Mouse (Mus musculus): ENCODE data around the gene Col5a3.

Col5a3 gene

DNA sequence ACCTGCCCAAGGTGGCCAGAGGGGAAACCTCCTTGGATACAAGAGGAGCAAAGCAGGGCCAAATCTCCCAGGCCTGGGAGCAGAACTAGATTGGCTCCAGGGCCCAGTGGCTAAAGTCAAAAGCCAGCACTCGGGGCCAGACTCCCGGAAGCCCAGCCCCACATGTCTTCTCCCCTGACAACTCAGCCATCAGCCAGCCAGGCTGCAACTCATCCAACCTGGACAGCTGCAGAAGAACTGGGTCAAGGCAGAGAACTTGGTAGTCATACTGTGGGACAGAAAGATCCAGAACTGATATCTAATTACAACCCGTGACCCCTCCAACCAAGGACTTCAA is 9.7 kb downstream of the Col5a3 start:
- no peak for DNase-seq (ENCODE audit: low spot score)

DNA sequence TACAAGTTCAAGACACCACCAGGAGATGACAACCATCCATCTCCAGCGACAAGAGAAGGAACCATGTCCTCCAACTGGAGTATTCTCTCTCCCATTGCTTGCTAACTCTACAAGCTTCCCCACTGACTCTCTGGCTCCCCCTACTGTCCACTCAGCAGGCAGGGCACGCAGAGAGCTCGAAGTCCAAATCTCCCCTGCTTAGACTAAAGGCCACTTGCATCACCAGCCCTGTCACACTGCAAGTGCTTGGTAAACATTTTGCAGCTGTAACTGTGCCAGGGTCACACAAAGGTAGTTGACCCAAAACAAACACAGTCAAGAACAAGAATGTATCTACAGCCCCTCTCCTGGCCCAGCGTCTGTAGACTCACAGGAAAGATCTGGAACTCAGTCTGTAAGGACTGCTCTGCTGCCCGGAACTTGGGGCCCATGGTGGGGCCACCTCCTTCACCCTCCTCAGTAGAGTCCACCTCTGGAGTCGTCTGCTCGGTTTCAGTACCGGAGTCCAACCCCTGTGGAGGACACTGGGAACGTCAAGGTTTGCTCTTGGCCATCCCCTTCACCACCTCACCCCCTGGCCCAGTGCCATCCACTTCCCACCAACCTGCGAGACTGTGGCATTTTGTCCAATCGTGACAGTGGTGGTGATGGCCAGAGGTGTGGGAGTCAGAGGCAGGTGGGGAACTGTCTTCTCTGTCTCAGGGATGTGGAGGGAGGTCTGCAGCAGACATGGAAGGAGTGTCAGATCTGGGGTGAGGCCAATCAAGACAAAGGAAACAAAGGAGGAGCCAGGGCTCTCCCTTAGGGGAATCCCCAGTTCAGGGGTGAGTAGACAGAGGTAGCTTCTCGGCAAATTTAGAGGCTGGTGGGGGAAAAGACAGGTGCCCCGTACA is 10.4 kb downstream of the Col5a3 start:
- no peak for DNase-seq (ENCODE audit: low spot score)

DNA sequence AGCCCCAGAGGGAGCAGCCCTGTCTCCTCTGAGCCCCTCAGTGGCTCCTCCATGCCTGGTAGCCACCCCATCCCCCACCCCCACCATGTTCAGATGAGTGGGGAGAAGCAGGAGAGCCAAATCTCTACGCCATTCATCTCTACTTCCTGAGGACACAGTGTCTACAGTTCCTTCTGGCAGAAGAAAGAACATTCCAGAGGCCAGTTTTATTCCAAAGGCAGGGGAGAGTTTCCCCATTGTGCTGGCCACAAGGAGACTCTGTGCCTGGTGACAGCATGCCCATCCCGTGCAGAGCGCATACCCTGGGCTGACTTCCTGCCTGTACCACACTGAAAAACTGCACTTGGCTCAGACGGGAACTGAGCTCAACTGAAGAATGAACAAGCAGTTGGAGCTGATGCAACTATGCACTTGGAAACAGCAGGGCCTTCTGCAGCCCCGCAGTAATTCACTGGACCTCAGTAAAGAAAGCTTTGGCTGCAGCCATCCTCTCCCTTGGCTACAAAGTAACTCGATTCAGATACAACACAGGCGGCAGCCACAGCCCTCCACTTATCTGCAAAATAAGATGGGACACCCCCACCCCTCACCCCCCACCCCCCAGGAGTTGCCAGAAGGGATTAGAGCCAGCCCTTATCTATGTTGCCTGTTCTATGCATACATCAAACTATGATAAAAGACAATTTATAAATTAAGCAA is 20.6 kb downstream of the Col5a3 start:
- DNase-seq (ENCODE audit: low spot score) = no peak

DNA sequence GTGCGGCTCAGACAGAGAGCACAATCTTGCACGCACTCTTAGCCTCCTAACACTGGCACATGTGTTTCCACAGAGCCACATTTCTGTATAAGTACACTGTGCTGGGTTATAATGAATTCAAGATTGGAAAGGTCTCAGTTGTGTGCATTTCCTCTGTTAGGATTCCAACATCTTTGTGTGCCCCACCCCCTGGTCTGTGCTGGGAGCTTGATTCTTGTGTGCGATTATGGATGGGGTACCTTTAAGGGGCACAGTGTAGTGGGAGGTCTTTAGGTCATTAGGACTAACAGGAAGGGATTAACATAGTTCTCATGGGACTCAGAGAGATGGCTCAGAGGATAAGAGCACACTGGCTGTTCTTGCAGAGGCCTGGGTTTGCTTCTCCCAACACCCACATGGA is 24.5 kb downstream of the Col5a3 start:
- no peak for DNase-seq (ENCODE audit: low spot score)

DNA sequence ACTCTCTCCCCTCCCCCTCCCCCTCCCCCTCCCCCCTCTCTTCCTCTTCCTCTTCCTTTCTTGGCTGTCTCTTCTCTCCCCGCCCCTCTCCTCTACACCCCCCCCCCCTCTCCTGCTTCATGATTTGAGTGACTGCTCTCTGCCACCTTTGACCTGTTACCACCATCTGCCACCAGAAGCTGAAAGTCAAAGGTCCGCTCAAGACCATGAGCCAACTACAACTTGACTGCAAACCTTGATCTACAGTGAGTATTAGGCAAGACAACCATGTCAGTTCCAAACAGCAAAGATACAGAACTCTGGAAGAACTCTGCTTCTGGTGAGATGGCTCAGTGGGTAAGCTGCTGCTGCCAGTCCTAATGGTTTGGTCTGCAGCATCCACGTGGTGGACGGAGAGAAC is 25.2 kb downstream of the Col5a3 start:
- no peak for DNase-seq (ENCODE audit: low spot score)

DNA sequence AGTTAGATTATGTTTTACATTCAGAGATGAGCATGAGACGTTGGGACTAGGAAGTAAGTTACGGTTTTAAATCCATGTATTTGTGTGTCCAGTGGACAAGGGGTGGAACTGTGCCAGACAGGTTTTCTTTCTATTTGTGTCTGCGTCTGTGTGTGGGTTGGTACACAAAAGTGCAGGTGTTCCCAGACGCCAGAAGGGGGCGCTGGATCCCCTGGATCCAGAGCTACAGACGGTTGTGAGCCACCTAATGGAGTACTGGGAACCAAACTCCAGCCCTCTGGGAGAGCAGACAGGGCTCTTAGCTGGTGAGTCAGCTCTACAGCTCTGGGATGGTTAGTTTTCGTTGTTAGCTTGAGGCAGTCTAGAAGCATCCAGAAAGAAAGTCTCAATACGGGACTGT is 26.9 kb downstream of the Col5a3 start:
- no peak for DNase-seq (ENCODE audit: low spot score)

DNA sequence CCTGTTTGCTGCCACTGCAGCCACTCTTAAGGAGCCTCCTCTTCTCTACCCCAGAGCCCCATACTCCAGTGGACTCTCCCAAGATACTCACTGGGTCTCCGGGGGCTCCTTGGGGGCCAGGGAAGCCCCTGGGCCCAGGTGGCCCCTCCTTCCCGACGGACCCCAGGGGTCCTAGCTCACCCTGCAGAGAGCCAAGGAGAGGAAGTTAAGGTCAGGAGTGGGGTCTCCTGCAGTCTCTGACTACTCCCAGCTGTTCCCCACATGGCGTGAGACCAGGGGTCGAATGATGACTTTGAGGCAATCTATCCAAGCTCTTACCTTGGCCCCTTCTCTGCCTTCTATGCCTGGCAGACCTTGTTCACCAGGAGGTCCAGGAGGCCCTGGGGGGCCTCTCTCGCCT is 29.8 kb downstream of the Col5a3 start:
- no peak for DNase-seq (ENCODE audit: low spot score)

DNA sequence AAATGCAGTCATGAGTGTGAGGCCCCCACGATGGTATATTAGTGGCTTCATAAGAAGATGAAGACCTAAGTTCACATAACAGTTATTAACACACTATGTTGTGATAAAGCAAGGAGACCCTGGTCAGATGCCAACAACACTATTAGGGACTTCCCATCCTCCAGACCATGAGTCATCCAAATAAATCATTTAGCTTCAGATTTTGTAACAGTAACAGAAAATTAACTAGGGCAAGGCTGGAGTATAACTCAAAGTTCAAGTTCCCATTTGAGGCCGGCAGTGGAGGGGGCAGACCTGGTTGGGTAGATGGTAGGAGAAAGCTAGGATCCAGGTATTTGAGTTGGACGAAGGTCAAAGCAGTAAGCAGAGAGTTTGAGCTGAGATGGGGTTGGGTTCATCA is 33.6 kb downstream of the Col5a3 start:
- DNase-seq (ENCODE audit: low spot score) = no peak

DNA sequence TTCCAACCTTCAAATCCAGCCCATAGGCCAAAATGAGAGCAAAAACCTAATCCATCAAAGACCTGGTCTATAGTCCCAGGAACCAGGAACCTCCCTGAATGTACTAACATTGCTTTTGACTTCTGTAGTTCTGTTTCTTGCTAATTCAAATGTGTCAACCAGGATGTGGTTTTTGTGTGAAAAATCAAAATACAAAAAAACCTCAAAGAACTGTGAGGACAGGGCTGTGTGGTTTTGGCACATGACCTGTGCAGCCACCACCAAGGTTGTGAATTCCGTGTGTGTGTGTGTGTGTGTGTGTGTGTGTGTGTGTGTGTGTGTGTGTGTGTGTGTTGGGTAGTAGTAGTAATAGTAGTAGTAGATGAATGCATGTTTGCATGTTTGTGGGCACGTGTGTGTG is 49.6 kb downstream of the Col5a3 start:
- DNase-seq (ENCODE audit: low spot score) = no peak

DNA sequence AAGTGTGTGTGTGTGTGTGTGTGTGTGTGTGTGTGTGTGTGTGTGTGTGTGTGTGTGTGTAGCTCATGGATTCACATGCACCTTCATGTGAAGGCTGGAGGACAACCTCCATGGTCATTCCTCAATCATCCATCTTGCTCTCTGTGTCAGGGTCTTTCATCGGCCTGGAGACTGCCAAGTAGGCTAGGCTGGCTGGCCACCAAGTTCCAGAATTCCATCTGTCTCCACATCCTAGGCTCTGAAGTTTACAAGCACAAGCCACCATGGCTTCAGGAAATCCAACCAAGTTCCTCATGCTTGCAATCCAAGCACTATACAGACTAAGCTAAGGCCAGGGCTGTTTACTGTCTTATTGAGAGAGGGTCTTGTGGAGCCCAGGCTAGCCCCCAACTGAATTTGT is 51.8 kb downstream of the Col5a3 start:
- DNase-seq (ENCODE audit: low spot score) = no peak

DNA sequence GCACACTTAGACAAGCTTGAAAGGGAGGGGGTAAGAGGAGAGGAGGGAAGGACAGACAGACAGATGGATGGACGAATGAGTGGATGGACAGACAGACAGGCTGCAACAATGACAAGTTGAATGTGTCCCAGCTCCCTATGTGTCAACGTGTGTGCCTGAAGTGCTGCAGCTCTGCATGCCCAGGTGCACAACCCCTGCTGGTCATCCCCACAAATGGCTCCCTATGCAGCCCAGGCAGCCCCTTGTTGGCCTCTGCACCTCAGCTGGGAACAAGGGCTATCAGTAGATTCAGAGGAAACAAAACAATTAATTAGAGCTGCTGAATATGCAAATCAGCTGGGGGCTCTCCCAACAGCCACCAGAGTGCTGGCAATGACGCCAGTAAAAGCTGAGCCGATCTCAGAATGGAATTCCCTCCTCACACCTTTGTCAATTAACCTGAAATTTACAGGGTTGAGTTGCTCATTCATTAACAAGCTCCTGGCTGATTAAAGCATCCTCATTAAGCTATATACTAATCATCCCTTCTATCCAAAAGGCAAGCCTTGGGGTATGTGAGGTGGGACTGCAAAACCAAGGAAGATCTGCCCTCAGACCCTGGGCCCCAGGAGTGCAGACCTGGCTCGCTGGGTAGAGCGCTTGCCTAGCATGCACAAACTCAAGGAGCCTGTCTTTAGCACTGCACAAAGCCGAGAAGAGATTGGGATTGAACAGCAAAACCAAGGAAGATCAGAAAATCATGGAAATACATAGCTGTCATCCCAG is 52.5 kb downstream of the Col5a3 start:
- no peak for DNase-seq (ENCODE audit: low spot score)

DNA sequence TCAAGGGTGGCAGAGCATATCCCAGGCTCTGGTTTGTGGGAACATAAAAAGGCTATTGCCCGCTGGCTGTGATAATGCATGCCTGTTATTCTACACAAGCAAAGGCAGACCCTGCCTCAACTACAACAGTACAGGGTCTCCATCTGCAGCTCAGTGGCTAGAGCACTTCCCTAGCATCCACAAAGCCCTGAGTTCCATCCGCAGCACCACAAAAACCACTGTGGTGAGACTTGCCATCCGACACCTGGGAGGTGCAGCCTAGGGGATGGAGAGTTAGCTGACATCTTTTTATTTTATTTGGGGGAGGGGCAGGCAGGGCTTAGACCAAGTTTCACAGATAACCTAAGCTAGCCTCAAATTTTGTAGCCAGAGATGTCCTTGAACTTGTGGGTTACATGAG is 53.5 kb downstream of the Col5a3 start:
- DNase-seq (ENCODE audit: low spot score) = no peak

DNA sequence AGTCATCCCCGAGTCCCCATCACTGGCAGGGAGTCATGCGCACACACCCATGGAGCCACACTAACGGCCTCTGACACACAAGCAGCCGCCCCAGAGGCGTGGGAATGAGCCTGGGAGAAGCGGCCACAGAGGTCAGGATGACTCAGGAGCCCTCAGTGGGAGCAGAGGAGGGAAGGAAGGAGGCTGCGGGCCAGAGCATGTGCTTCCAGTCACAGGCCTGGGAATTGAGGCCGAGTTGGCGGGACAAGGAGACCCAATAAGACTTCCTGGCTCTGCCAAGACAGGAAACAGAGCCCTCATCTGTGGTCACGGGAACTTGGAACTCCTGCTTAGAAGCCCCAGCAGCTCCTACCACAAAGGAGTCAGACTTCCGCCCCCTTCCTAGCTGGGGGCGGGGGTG is 54.1 kb downstream of the Col5a3 start:
- no peak for DNase-seq (ENCODE audit: low spot score)

DNA sequence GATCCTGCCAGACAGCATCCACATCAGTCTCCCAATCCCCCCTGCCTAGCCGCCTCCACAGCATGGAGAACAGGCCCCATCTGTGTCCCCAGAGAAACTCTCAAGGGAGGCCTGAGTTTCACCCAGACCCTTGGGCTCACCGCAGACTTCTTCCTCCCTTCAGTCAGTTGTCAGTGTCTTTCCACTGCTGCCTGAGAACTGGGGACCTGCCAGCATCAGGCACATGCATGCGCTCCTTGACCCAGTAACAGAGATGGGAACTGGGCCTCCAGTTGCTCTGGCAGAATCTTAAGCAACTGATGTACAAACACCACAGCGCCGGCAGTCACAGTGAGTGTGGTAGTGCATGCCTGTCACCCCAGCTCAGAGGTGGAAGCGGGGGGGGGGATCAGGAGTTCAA is 56.0 kb downstream of the Col5a3 start:
- no peak for DNase-seq (ENCODE audit: low spot score)

DNA sequence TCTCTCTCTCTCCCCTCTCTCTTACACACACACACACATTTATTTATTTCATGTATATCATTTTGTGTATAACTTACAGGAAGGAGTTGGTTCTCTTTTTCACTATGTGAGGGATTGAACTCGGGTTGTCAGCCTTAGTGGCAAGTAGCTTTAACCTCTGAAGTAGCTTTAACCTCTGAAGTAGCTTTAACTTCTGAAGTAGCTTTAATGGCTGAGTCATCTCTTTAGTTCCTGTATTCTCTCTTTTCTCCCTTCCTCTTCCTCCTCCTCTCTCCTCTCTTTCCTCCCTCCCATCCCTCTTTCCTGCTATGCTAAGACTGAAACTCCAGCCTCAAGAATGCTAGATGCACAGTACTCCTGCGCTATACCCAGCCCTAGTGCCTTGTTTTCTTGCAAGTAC is 56.6 kb downstream of the Col5a3 start:
- DNase-seq (ENCODE audit: low spot score) = no peak

DNA sequence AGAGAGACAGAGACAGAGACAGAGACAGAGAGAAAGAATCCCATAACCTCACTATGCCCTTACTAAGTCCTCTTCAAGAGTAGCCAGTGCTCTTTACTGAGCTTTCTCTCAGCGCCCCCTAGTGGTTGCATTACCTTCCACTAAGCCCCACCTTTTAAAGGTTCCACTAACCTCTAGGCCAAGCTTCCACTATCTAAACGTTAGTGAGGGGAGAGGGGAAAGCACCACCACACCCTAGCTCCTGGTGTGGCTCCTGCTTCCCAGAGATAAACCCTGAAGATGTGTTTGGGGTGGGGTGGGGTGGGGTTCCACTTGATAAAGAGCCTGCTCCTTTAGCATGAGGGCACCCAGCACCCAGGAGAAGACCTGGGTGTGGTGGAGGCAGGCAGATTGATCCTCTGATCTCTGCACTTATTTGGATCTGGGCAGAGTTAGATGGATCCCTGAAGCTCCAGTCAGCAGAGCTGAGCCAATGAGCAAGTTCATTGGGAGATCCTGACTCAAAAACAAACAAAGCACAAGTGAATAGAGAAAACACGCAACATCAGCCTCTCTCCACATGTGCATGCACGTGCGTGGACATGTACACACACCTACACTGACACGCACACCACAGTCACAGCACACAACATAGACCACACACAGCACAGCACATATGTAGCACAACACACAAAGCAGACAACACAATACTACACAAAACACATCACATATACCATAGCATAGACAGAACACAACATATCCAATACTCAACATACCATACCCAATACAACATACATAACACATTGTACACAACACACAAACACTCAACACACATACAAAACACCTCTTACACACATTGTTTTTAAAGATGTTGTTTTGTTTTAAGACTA is 57.5 kb downstream of the Col5a3 start:
- DNase-seq (ENCODE audit: low spot score) = no peak

DNA sequence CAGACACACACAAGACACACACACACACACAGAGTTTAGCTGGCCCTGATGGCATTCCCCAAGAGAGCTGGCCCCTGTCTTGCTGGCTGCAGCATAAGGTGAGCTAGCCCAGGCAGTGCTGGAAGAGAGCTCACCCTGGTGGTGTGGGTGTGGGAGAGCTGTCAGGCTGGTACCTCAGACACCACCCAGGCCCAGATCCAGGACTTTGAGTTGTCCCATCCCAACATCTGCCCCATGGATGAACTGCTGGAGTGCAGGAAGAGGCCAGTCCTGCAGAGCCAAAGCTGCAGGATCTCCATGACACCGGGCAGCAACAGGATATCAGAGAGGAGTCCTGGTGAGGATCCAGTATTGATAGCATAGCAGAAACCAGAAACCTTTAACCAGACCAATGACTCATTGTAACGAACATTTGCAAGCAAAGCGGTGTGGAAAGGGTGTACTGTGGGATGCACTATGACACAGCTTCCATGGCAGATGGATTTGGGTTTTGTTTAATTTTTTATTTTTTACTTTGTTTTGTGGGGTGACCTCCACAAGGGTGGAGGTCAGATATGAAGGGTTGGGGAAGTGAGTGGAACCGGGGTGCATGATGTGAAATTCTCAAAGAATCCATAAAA is 58.7 kb downstream of the Col5a3 start:
- DNase-seq (ENCODE audit: low spot score) = no peak

DNA sequence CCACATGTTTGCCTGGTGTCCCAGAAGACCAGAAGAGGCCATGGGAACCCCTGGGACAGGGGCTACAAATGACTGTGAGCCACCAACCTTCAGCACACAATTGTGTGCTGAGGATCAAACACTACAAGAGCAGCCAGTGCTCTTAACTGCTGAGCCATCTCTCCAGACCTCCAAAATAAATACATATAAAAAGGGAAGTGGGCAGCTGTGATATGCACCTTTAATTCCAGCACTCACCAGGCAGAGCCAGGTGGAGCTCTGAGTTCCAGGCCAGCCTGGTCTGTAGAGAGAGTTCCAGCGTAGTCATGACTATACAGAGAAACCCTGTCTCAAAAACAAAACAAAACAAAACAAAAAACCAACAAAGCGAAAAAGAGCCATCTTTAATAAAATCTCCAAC is 60.5 kb downstream of the Col5a3 start:
- no peak for DNase-seq (ENCODE audit: low spot score)

DNA sequence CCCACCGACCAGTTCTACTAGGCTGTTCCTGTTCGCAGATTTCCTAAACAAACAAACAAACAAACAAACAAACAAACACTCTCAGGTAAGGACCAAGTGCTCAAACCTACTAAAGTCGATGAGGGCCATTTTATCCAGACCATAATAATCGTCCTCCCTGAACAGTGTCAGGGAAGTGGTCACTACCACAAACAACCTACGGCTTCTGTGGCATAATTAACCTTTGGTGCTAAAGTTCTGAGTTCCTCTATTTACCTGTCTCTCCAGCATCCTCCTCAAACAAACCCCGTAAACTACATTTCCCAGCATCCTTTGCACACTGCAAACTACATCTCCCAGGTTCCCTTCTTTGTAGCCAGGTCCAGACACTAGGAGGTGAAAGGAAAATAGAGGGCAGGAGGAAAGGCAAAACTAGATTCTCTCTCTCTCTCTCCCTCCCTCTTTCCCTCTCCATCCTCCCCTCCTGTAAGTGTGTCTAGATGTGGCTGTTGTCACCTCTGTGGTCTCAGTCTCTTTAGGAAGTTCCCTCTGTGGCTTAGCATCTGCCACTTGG is 63.3 kb downstream of the Col5a3 start:
- DNase-seq (ENCODE audit: low spot score) = no peak

DNA sequence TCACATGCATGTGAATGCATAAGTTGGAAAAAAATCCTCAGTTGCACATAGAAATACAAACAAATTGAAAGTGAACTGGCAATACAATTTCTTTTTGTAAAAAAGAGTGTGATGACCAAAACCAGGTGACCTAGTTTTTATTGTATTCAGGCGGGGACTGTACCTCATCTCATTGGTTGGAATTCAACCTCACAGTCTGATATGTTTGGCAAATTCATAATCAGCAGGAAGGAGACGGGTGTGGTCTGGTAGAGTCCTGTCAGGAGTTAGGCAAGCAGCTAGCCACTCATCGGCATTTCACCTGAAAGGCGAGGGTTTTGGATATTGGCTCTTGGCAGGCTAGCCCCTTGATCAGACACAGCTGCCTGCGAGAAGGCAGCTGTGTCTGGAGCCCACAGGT is 65.7 kb downstream of the Col5a3 start:
- DNase-seq (ENCODE audit: low spot score) = no peak

DNA sequence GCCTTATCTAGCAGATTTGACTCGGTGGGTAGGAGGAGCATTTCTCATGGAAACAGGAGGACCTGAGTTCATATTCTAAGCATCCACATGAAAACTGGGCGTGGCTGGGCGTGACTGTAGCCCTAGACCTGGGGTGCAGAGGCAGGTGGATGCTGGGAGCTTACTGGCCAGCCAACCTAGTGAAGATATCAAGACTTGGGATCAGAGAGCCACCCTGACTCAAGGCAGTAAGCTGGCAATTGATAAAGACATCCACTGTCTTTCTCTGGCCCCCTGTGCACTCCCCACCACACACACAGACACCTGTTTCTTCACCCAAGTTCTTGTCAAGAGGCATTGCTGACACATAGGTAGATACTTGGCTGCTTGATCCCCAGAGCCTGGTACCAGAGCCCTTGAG is 66.3 kb downstream of the Col5a3 start:
- DNase-seq (ENCODE audit: low spot score) = no peak
